Mouse (Mus musculus) embryonic fibroblast, embryonic 13.5 days (primary cell): ENCODE measurements at regions not wholly inside any gene's neighbourhood (a gene's known extent, or its start where the extent isn't known, plus 50 kb on each side); places are given as distances from the start of the nearest gene placed in this dataset.

Source experiments
- CTCF ChIP-seq: IDR thresholded peaks from 2 replicates; pipeline ENCODE4 v1.5.1; 2011; ENCODE audit warnings: mild to moderate bottlenecking, control low read depth, low read length, moderate library complexity, borderline replicate concordance; ENCODE audit not compliant: insufficient read depth
- POLR2A ChIP-seq: IDR thresholded peaks from 2 replicates; pipeline ENCODE4 v1.6.1; 2011; ENCODE audit warnings: low read depth, mild to moderate bottlenecking, control low read depth, low read length, moderate library complexity

DNA sequence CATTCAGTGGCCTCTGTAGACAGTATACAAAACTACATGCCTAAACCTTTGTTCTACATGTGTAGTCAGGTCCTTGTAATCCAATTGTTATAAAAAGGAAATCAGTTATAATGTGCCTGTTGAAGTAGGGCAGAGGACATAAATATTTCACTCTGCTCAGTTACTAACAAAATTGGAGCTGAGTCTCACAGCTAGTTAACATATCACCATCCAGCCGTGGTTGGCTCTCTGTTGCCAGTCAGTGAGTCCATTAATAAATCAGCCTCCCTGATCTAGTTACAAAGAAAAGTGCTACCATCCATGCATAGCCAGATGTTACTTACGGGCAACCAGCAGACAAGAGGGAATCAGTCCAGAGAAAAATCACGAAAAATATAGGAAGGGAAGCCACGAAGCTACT lies 382.8 kb downstream of the Adamts20 start:
- TF ChIP-seq CTCF = no peak
- TF ChIP-seq POLR2A = no peak
